Mouse (Mus musculus) cerebellum, adult 2 months (tissue): ENCODE results near the gene Sfmbt2. TPM values are rescaled to one million over a fixed set of nuclear protein-coding genes. Genes with fewer than 3 reads are reported as not detected.

Experiments
- DNase-seq, 2 experiments: peaks; one replicate each; pipeline ENCODE4 v3.0.0; 2021
- H3K27ac ChIP-seq: fragments of 200-500 bp; 2 replicates; pipeline ENCODE4 v1.5.1; 2012; ENCODE audit warnings: low read length, control low read depth, inconsistent platforms; ENCODE audit not compliant: insufficient read depth
- H3K27me3 ChIP-seq: fragments of 200-500 bp; 2 replicates; pipeline ENCODE4 v1.6.1; 2012; ENCODE audit warnings: inconsistent platforms, mild to moderate bottlenecking, low read length, moderate library complexity; ENCODE audit not compliant: control insufficient read depth, insufficient read depth
- H3K4me1 ChIP-seq: fragments of 200-500 bp; 2 replicates; pipeline ENCODE4 v1.6.1; 2011; ENCODE audit warnings: low read length; ENCODE audit not compliant: control insufficient read depth, insufficient read depth
- H3K4me3 ChIP-seq: fragments of 200-500 bp; replicated peaks from 2 replicates; pipeline ENCODE3; 2011; ENCODE audit warnings: mild to moderate bottlenecking, low read depth, low read length, control low read depth; ENCODE audit not compliant: insufficient read depth
- CTCF ChIP-seq: fragments of 200-500 bp; IDR thresholded peaks from 2 replicates; pipeline ENCODE4 v1.5.1; 2011; ENCODE audit warnings: low read depth, mild to moderate bottlenecking, control low read depth, low read length, moderate library complexity, borderline replicate concordance; ENCODE audit not compliant: insufficient read depth
- POLR2A ChIP-seq: fragments of 200-500 bp; IDR thresholded peaks from 2 replicates; pipeline ENCODE4 v1.6.1; 2011; ENCODE audit warnings: low read length, control low read depth, borderline replicate concordance; ENCODE audit not compliant: insufficient read depth
- WGBS: fragments of 180-500 bp; shearing (Covaris S2); methylation state at CpG from one replicate; pipeline ENCODE4 v1.1.7; 2018; 5-methylcytosine and 5-hydroxymethylcytosine counted together
- polyA plus RNA-seq: library from polyadenylated mRNA; depleted of rRNA; stranded (reverse); fragments of >200 nt; gene quantifications from 2 replicates; pipeline ENCODE4 v1.2.3, GENCODE M21; 2012

Gene Sfmbt2
- polyA plus RNA-seq, 1 experiment = 2.3 TPM

- Histone ChIP-seq H3K4me3 (no peak overlapping the region), H3K4me1 (no peaks in the 10 kb centered on the region), H3K27me3 (no peaks in the 10 kb centered on the region; the same call in 1 of the 2 replicates), H3K27ac (no peak overlapping the region)
- no peak for DNase-seq
- TF ChIP-seq CTCF (no peak), POLR2A (no peak)
- 93% methylated on average over 4 of the region's 4 CpGs for WGBS
Observed at GRCm38 (mm10) chr2:10347193-10347592, 23.1 kb upstream of the Sfmbt2 start.

GRCm38 (mm10) chr2:10348036-10348435 is 22.3 kb upstream of the Sfmbt2 start:
- H3K4me3 ChIP-seq = no peak overlapping the region
- 82% methylated on average over 5 of the region's 5 CpGs for WGBS

GRCm38 (mm10) chr2:10350266-10350810 is 20.0 kb upstream of the Sfmbt2 start:
- no peak overlapping the region for H3K27ac ChIP-seq
- DNase-seq = no peak
- TF ChIP-seq CTCF (no peak), POLR2A (no peak)
- 31% methylated on average over 4 of the region's 4 CpGs for WGBS
- H3K4me1 ChIP-seq = no peaks in the 10 kb centered on the region
- no peaks in the 10 kb centered on the region; the same call in 1 of the 2 replicates for H3K27me3 ChIP-seq
- no peak overlapping the region for H3K4me3 ChIP-seq

More at GRCm38 (mm10) chr2:10348036-10348435, 22.3 kb upstream of the Sfmbt2 start:
- no peak for DNase-seq
- Histone ChIP-seq H3K4me1 (no peaks in the 10 kb centered on the region), H3K27ac (no peak overlapping the region), H3K27me3 (no peaks in the 10 kb centered on the region; the same call in 1 of the 2 replicates)
- TF ChIP-seq POLR2A = no peak
- TF ChIP-seq CTCF = no peak

GRCm38 (mm10) chr2:10351125-10351524 is 19.2 kb upstream of the Sfmbt2 start:
- H3K4me3 ChIP-seq = no peak overlapping the region
- H3K27me3 ChIP-seq = no peaks in the 10 kb centered on the region; the same call in 1 of the 2 replicates
- H3K4me1 ChIP-seq = no peaks in the 10 kb centered on the region
- 71% methylated on average over 1 of the region's 1 CpGs for WGBS
- TF ChIP-seq CTCF (no peak), POLR2A (no peak)
- H3K27ac ChIP-seq = no peak overlapping the region
- no peak for DNase-seq

- DNase-seq = no peak
- TF ChIP-seq CTCF (no peak), POLR2A (no peak)
- H3K27me3 ChIP-seq = no peaks in the 10 kb centered on the region; the same call in 1 of the 2 replicates
- H3K4me3 ChIP-seq = no peak overlapping the region
- WGBS = 73% methylated on average over 3 of the region's 3 CpGs
- no peak overlapping the region for H3K27ac ChIP-seq
- no peaks in the 10 kb centered on the region for H3K4me1 ChIP-seq
Observed at GRCm38 (mm10) chr2:10352887-10353286, 17.4 kb upstream of the Sfmbt2 start.

- 63% methylated on average over 4 of the region's 4 CpGs for WGBS
- Histone ChIP-seq H3K27me3 (no peaks in the 10 kb centered on the region; the same call in 1 of the 2 replicates), H3K4me3 (no peak overlapping the region), H3K4me1 (no peaks in the 10 kb centered on the region), H3K27ac (no peak overlapping the region)
- no peak for DNase-seq
- TF ChIP-seq CTCF = no peak
- TF ChIP-seq POLR2A = no peak
Observed at GRCm38 (mm10) chr2:10353889-10354288, 16.4 kb upstream of the Sfmbt2 start.

- H3K4me1 ChIP-seq = no peaks in the 10 kb centered on the region
- no peak for DNase-seq
- no peak overlapping the region for H3K27ac ChIP-seq
- no peak for TF ChIP-seq POLR2A
- no peak for TF ChIP-seq CTCF
- H3K27me3 ChIP-seq = no peaks in the 10 kb centered on the region
- no peak overlapping the region for H3K4me3 ChIP-seq
- WGBS = 94% methylated on average over 2 of the region's 2 CpGs
Observed at GRCm38 (mm10) chr2:10359861-10360260, 10.4 kb upstream of the Sfmbt2 start.

- no peak for TF ChIP-seq CTCF
- no peak for TF ChIP-seq POLR2A
- Histone ChIP-seq H3K4me3 (no peak overlapping the region), H3K4me1 (no peaks in the 10 kb centered on the region), H3K27ac (no peak overlapping the region), H3K27me3 (no peaks in the 10 kb centered on the region; the same call in 1 of the 2 replicates)
- 90% methylated on average over 6 of the region's 6 CpGs for WGBS
- DNase-seq = no peak
Observed at GRCm38 (mm10) chr2:10365081-10365480, 5.2 kb upstream of the Sfmbt2 start.
